Mouse (Mus musculus): ENCODE results near the gene Scd1. TPM values are rescaled to one million over a fixed set of nuclear protein-coding genes. Genes with fewer than 3 reads are reported as not detected.

The Scd1 gene
- total and polyA plus RNA-seq, 3 experiments: 100 to 183 TPM; not detected in 1

DNA sequence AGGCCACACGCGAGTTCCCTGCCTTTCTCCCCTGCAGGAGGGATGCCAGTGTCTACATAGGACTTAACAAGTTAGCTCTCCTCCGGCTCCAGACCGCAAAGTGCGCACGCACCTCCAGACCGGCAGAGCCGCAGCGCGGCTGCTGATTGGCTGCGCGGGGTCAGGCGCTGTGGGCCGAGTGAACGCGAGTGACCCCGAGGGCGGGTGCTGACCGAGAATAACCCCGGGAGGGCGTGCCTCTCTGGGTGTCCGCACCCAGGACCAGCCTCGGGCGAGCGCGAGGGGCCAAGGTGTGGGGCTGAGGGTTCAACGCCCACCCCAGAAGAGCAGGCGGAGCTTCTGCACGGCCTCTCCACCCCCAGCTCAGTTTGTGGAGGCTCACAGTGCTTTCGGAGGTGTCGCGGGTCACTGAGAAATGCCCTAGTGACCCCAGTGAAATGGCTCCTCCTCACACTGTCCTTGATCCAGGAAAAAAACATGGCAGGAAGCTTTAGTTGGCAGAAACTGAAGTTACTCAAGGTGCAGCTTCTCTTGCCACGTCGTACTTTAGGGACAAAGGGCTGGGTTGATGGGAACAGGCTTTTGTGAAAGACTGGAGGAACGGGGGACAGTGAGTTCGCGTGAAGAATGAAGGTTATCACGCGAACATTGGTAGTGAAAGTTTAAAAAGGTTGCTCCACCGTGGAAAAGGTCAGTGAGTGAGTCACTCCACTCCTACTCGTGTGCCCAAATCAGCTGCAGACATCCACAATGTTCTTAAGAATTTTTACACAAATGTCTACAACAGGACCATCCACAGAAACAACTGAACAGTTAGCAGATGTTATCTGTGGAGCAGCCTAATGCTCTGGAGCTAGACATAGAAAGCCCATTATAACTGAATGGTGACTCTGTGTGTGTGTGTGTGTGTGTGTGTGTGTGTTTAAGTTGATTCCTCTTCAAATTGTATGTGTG is 18.9 kb downstream of the Scd1 start (continued):
- TF ChIP-seq GATA1 (IDR thresholded peaks at IDR 0.05; ENCODE audit: low read depth, low read length): peak; percentile 66
- TF ChIP-seq RCOR1 (IDR thresholded peaks at IDR 0.05; ENCODE audit: low read depth, low read length): 0 out of 2 replicates have a peak, but pooled peaks have one; percentile 16
- peak; percentile 48; the same call in 1 of the 2 replicates for TF ChIP-seq MAZ (IDR thresholded peaks at IDR 0.05; ENCODE audit: low read depth, low read length)
- no peak for TF ChIP-seq MAFK (IDR thresholded peaks at IDR 0.05; ENCODE audit: borderline replicate concordance, low read depth, low read length)
- peak; percentile 20 for TF ChIP-seq MXI1 (IDR thresholded peaks at IDR 0.05; ENCODE audit: low read depth, low read length)
- peak; percentile 77 for TF ChIP-seq NRF1 (IDR thresholded peaks at IDR 0.05; ENCODE audit: insufficient read depth, low read depth, low read length, poor library complexity, severe bottlenecking)

DNA sequence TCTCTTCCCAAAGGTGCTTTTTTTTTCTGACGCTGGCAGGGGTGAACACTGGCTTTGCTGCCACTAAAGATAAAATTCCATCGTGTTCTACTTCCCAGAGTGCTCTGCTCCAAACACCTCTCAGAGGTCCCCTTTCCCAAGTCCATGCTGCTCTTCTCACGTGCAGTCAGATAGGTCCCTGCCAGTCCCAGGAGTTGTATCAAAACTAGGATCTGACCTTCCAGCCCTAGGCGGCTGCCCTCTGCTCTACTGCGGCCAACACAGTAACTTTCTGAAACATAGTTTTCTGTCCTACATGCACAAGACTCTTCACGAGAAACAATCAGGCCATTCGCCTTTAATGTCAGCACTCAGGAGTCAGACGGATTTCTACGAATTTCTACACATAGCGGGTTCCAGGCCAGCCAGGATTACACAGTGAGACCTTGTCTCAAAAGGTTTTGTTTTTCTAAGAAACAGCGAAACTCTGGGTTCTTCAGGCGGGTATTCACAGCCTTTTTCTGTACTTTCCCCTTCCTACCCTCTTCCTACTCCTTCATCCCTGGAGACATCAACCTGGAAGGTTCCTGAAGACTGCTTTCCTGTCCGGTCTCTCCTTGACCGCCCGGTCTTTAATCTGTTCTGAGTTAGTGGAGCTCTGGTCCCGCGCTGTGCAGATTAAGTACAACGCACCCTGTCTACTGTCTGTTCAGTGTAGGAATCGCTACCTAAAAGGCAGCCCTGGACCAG is 19.8 kb downstream of the Scd1 start:
- Histone ChIP-seq H3K4me1 (ENCODE audit: control insufficient read depth in 1 of 2, insufficient read depth in 2 of 2, low read length in 2 of 2) (peaks cover 36 to 49% of the 10 kb centered on the region in 2 experiments), H3K9me3 (replicated peaks; ENCODE audit: insufficient read depth, low read length) (no peaks in the 10 kb centered on the region), H3K9ac (ENCODE audit: control insufficient read depth, low read depth, low read length, poor library complexity, severe bottlenecking) (peak overlapping the region; percentile 61), H3K27ac (ENCODE audit: control insufficient read depth, low read depth, low read length) (peak overlapping the region; percentile 69), H3K4me3 (ENCODE audit: control insufficient read depth in 1 of 2, insufficient read depth in 1 of 2, low read depth in 2 of 2, low read length in 2 of 2) (peak overlapping the region; percentile 42 to 59), H3K36me3 (ENCODE audit: control insufficient read depth in 1 of 2, insufficient read depth in 2 of 2, low read length in 2 of 2) (peaks cover 0 to 47% of the 10 kb centered on the region in 2 experiments; a peak in 2 of 4 replicates), H3K79me2 (ENCODE audit: control insufficient read depth, insufficient read depth, low read length, poor library complexity) (no peaks in the 10 kb centered on the region; the same call in 1 of the 2 replicates), H3K27me3 (ENCODE audit: control insufficient read depth in 1 of 2, insufficient read depth in 2 of 2, low read length in 2 of 2) (no peaks in the 10 kb centered on the region)
- DNase-seq (ENCODE audit: low read depth, low spot score): peak; percentile 73
- TF ChIP-seq HCFC1 (IDR thresholded peaks at IDR 0.05; ENCODE audit: low read depth, low read length) (0 out of 2 replicates have a peak, but pooled peaks have one; percentile 30), CTCF (IDR thresholded peaks at IDR 0.05 in 2 of 3, conservative IDR thresholded peaks at IDR 0.05 in 1 of 3; ENCODE audit: control insufficient read depth in 1 of 3, insufficient read depth in 1 of 3, low read depth in 2 of 3, low read length in 3 of 3, poor library complexity in 1 of 3, severe bottlenecking in 1 of 3) (no peak), TCF12 (IDR thresholded peaks at IDR 0.05; ENCODE audit: low read depth, low read length) (no peak), E2F4 (IDR thresholded peaks at IDR 0.05; ENCODE audit: borderline replicate concordance, low read depth, low read length) (no peak), MAFK (IDR thresholded peaks at IDR 0.05; ENCODE audit: borderline replicate concordance, low read depth, low read length) (no peak), TBP (IDR thresholded peaks at IDR 0.05; ENCODE audit: low read depth, low read length) (no peak), MYB (IDR thresholded peaks at IDR 0.05; ENCODE audit: low read depth, low read length) (no peak), JUND (IDR thresholded peaks at IDR 0.05; ENCODE audit: low read depth, low read length) (peak; percentile 8; the same call in 1 of the 2 replicates), MEF2A (IDR thresholded peaks at IDR 0.05; ENCODE audit: extremely low read depth, insufficient replicate concordance, low read depth, low read length, poor library complexity, severe bottlenecking) (no peak), GATA1 (IDR thresholded peaks at IDR 0.05; ENCODE audit: low read depth, low read length) (peak; percentile 35; the same call in 1 of the 2 replicates), RAD21 (IDR thresholded peaks at IDR 0.05; ENCODE audit: low read depth, low read length) (no peak), MAZ (IDR thresholded peaks at IDR 0.05; ENCODE audit: low read depth, low read length) (no peak), SMC3 (IDR thresholded peaks at IDR 0.05; ENCODE audit: low read depth, low read length) (no peak), UBTF (IDR thresholded peaks at IDR 0.05; ENCODE audit: borderline replicate concordance, insufficient read depth, low read depth, low read length) (no peak), BHLHE40 (IDR thresholded peaks at IDR 0.05; ENCODE audit: borderline replicate concordance, low read depth, low read length) (peak; percentile 93), ZKSCAN1 (IDR thresholded peaks at IDR 0.05; ENCODE audit: low read depth, low read length) (no peak), TAL1 (IDR thresholded peaks at IDR 0.05; ENCODE audit: low read length) (no peak), POLR2AphosphoS2 (IDR thresholded peaks at IDR 0.05; ENCODE audit: low read length) (peak; percentile 95), RCOR1 (IDR thresholded peaks at IDR 0.05; ENCODE audit: low read depth, low read length) (no peak), MXI1 (IDR thresholded peaks at IDR 0.05; ENCODE audit: low read depth, low read length) (peak; percentile 54; the same call in 1 of the 2 replicates), CHD1 (IDR thresholded peaks at IDR 0.05; ENCODE audit: low read depth, low read length) (peak; percentile 96), POLR2A (IDR thresholded peaks at IDR 0.05; ENCODE audit: control insufficient read depth in 1 of 2, insufficient read depth in 1 of 2, low read depth in 1 of 2, low read length in 2 of 2, poor library complexity in 1 of 2) (peak; percentile 90 to 94; a peak in 3 of 4 replicates), NELFE (IDR thresholded peaks at IDR 0.05; ENCODE audit: low read depth, low read length) (no peak), MYC (IDR thresholded peaks at IDR 0.05; ENCODE audit: low read depth, low read length) (no peak), POLR2AphosphoS5 (IDR thresholded peaks at IDR 0.05; ENCODE audit: borderline replicate concordance, low read depth, low read length) (peak; percentile 66; the same call in 1 of the 2 replicates), ETS1 (IDR thresholded peaks at IDR 0.05; ENCODE audit: low read depth, low read length) (no peak), KAT2A (conservative IDR thresholded peaks at IDR 0.05; ENCODE audit: low read depth, low read length) (no peak), ZNF384 (IDR thresholded peaks at IDR 0.05; ENCODE audit: low read depth, low read length) (peak; percentile 68), SIN3A (IDR thresholded peaks at IDR 0.05; ENCODE audit: low read length) (no peak; the same call in 1 of the 2 replicates)
